Mouse (Mus musculus) cerebellum, adult (tissue): ENCODE results near the gene D8Ertd738e.
"Not testable (repeated sequence)": the region's sequence is repeated elsewhere in the genome, so short reads cannot be mapped to it uniquely, and the experiment has no call there.

Source experiments
- ATAC-seq: cut with Nextera tagmentation; 2 replicates; pipeline ENCODE4 v1.9.2; 2017; ENCODE audit warnings: mild to moderate bottlenecking, moderate library complexity, mixed read lengths; ENCODE audit not compliant: insufficient number of reproducible peaks, low FRiP score, low TSS enrichment

The D8Ertd738e gene

DNA sequence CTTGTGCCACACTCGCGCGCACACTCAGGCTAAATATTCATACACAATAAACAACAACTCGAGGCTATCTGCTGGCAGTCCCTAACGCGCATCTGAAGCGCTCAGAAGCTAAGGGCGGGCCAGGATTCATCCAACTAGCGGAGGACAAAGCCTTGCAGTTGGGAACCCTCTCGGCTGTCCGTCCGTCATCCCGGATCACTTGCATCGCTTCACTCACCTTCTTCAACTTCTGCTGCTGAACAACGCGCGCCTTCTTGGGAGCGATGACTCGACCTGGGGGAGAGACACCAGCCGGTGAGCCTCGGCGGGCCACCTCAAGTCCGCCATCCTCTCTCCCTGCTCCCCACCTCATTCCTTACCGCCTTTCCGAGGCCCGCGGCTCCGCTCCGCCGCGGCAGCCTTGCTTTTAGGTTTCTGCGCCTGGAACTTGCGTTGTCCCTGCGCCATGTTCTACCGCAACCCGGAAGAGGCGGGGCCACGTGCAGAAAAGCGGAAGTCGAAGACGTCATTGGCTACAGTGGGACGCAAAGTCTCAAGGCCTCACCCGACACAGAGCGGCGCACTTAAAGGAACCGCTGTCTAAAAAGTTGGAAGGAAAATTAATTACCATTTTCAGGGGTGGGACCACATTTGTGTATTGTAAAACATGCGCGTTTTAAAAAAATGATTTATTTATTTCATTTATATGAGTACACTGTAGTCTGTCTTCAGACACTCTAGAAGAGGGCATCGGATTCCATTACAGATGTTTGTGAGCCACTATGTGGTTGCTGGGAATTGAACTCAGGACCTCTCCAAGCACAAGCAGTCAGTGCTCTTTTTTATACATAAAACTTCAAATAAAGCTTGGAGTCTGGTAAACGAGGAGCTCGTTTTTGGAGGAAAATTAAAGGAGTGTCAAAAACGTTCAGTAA, at the start of gene D8Ertd738e:
Gene D8Ertd738e, minus strand, starts transcription at position 463 of the 914 bp plus-strand sequence.
- ATAC-seq: peak; percentile 91

DNA sequence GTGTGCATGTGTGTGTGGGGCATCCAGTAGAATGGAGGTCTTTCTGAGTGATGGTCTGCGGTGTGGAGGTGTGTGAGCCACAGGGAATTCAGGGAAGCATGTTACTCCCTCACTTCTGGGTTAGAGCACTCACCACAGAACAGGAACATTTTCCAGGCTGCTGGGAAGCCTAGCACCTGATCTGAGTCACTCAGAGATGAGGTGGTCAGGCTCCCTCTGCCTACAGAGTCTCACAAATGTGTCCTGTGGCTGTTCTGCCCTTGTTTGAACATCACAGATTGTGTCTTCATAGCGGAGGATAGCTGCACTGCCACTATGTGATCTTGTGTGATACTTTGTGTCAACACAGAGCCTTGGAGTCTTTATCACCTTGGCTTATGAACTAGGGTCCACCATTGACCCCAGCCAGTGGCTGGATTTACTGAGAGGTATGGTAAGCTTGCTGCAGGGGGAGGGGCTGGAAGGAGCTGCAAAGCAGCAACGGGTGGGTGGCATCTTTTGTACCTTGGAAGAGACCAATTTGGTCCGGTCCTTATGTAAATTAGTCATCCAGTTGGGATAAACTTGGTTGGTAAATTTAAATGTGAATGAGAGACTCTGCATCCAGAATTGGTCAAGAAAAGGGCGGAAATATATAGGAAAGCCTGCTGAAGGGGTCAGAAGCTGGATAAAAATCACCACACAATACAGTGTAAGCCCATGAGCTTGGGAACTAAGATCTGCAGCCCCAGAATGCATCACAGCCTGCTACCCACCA, 47.7 kb upstream of the D8Ertd738e start:
- ATAC-seq: no peak

GRCm38 (mm10) chr8:84291688-84292087, 42.2 kb upstream of the D8Ertd738e start:
- peak; percentile 75; the same call in 1 of the 2 replicates for ATAC-seq

GRCm38 (mm10) chr8:84291086-84291485, 41.6 kb upstream of the D8Ertd738e start:
- peak; percentile 86; the same call in 1 of the 2 replicates for ATAC-seq

GRCm38 (mm10) chr8:84288892-84289291, 39.4 kb upstream of the D8Ertd738e start:
- no peak for ATAC-seq

- not testable (repeated sequence) for ATAC-seq
These were observed 36.1 kb upstream of the D8Ertd738e start for GRCm38 (mm10) chr8:84285665-84286064.

GRCm38 (mm10) chr8:84284608-84285063, 35.1 kb upstream of the D8Ertd738e start:
- ATAC-seq: no peak

DNA sequence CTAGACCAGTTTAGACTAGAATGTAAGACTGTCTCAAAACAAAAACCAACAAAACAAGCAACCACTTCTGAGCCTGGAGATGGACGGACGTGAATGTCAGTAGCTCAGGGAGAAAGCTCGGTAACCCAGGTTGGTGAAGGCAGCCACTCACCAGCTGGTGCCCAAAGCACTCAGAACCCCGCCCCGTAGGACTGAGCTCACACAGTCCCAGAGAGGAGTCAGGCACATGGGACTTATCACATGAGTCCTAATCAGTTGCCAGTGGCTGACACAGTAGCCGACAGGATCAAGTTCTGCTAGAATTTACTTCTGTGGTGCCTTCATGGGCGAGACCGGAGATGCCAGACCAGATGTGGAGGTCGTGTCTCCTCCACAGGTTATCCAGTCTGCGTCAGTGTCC, 31.3 kb upstream of the D8Ertd738e start:
- no peak for ATAC-seq

GRCm38 (mm10) chr8:84276447-84276846, 26.9 kb upstream of the D8Ertd738e start:
- no peak for ATAC-seq

GRCm38 (mm10) chr8:84273968-84274367, 24.4 kb upstream of the D8Ertd738e start:
- no peak for ATAC-seq

DNA sequence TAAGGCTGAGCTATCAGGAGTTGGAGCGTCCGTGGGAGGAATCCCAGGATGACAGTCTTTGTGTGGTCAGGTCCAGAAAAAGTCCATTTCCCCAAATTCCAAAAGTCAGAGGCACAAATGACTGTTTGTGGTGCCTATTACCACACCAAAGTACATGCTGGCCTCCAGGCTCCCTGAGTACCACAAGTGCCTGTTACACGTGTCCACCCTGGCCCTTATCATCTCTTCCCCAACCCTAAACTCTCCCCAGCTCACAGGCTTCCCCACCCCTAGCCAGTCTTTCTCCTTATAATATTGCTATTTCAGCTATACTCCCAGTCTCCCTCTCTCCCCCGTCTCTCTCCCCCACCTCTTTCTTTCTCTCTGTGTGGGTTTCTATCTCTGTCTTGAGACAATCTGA, 22.8 kb upstream of the D8Ertd738e start:
- ATAC-seq: no peak

DNA sequence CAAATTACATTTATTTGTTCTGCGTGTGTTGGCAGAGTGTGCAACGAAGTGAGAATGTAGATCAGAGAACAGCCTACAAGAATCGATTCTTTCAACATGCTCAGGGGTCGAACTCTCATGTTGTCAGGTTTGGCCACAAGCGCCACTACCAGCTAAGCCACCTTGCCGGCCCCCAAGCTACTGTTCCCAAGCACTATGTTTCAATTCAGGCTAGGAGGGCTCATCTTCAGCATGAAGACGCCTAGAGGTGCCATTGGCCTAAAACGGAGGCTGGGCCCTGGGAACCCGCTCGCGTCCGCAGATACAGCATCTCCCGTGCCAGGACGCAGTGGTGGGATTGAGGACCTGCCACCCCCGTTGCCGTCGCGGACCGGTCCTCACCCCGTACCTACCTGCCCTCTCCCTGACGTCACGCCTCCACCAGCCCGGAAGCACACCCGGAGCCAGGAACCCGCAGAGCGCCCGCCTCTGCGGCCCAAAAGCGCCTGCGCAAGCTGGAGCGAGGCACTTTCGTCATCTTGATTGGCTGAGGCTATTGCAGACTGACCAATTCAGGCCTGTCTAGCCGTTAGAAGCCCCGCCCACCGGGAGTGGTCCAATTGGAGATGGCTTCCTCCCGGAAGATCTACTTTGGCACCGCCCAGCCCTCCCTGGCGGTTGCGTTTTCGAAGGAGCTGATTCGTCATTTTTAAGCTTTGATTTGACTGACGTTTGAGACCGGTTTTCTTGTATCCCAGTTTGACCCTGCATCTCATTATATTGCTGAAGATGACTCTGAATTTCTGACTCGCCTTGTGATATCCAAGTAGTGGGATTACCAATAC, 20.6 kb upstream of the D8Ertd738e start, which contains the start of gene Ccdc130:
Gene Ccdc130, minus strand, starts transcription at position 431 of the 824 bp plus-strand sequence.
- ATAC-seq: peak; percentile 98

DNA sequence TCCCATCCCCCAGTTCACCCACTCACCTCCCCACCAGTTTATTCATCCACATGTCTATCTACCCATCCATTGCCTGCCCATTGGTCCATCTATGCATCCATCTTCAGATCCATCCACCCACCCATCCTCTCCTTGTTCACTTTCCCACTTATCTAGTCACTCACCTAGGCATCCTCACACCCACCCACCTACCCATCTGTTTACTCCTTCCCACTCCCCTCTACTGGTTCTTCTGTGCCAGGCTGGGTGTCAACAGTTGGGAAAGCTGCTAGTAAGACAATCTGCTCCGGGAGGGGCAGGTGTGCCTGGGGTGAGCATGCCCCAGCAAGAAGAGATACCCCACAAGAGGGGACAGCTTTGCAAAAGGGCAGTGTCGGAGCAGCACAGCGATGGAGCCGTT, 11.6 kb upstream of the D8Ertd738e start:
- ATAC-seq: no peak

GRCm38 (mm10) chr8:84256822-84257610, 7.5 kb upstream of the D8Ertd738e start, which contains the start of gene Mri1:
Mri1 (minus strand) TSS chr8:84257326.
- peak; percentile 77 for ATAC-seq

- ATAC-seq: peak; percentile 21; the same call in 1 of the 2 replicates
These were observed 6.9 kb upstream of the D8Ertd738e start for GRCm38 (mm10) chr8:84256458-84256821.

DNA sequence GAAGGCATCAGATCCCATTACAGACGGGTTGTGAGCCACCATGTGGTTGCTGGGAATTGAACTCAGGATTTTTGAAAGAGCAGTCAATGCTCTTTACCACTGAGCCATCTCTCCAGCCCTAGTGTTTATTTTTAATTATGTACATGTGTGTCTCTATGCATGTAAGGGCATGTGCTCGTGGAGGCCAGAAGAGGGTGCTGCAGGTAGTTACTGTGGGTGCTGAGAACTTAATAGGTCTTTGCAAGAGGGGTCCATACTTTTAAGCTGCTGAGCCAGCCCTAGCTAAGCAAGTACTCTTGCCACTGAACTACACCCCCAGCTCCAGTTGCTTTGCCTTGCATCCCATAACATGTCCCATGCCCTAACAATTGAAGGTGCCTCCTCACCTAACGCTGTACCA, 6.3 kb upstream of the D8Ertd738e start:
- no peak for ATAC-seq

DNA sequence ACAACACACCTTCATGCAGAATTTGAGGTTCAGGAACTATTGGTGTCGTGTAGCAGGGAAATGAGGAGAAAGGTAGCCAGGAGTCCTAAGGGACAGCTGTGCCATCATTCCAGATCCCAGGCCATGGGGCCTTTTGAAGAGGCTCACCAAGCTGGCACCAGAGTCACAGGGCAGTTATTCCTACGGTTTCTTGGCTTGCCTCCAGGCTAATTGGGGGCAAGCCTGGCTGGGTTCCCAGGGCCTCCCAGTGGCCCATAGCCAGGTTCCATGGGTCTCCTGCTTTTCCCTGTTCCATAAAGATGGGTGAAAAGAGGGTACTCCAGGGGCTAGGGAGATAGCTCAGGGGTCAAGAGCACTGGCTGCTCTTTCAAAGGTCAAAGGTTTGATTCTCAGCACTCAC, 7.7 kb downstream of the D8Ertd738e start:
- ATAC-seq: no peak

GRCm38 (mm10) chr8:84241167-84241566, 8.4 kb downstream of the D8Ertd738e start:
- ATAC-seq: no peak

- no peak for ATAC-seq
These were observed 11.8 kb downstream of the D8Ertd738e start for GRCm38 (mm10) chr8:84237542-84238229.
